Mouse (Mus musculus) forebrain, embryonic 12.5 days (tissue): ENCODE measurements around the gene Soga1. TPM values are rescaled to one million over a fixed set of nuclear protein-coding genes. Genes with fewer than 3 reads are reported as not detected.

Experiments
- ATAC-seq: fragments of 200-750 bp; cut with Nextera tagmentation; 2 replicates; pipeline ENCODE4 v1.8.0; 2017; ENCODE audit warnings: moderate TSS enrichment; ENCODE audit not compliant: low FRiP score
- H3K27ac ChIP-seq: fragments of 300-500 bp; sonication (generic); 2 replicates; pipeline ENCODE4 v1.5.1; 2016; ENCODE audit warnings: mild to moderate bottlenecking
- H3K27me3 ChIP-seq: fragments of 300-500 bp; sonication (generic); 2 replicates; pipeline ENCODE4 v1.6.1; 2016; ENCODE audit warnings: mild to moderate bottlenecking
- H3K36me3 ChIP-seq: fragments of 300-500 bp; sonication (generic); replicated peaks from 2 replicates; pipeline ENCODE4 v1.6.1; 2016; ENCODE audit warnings: mild to moderate bottlenecking
- H3K4me1 ChIP-seq: fragments of 300-500 bp; sonication (generic); 2 replicates; pipeline ENCODE4 v1.6.1; 2016
- H3K4me2 ChIP-seq: fragments of 300-500 bp; sonication (generic); 2 replicates; pipeline ENCODE4 v1.6.1; 2016; ENCODE audit warnings: mild to moderate bottlenecking, moderate library complexity
- H3K4me3 ChIP-seq: fragments of 300-500 bp; sonication (generic); replicated peaks from 2 replicates; pipeline ENCODE4 v1.5.1; 2016; ENCODE audit warnings: mild to moderate bottlenecking
- H3K9ac ChIP-seq: fragments of 300-500 bp; sonication (generic); 2 replicates; pipeline ENCODE4 v1.6.1; 2016; ENCODE audit warnings: mild to moderate bottlenecking
- H3K9me3 ChIP-seq: fragments of 300-500 bp; sonication (generic); 2 replicates; pipeline ENCODE4 v1.6.1; 2016
- WGBS: fragments of 180-500 bp; shearing (Covaris S2); methylation state at CpG from one replicate; pipeline ENCODE4 v1.1.7; 2016; 5-methylcytosine and 5-hydroxymethylcytosine counted together
- polyA plus RNA-seq: library from polyadenylated mRNA; unstranded; fragments of >200 nt; fragmentation: Nextera tagmentation; extraction: Ambion mirVana; gene quantifications from 2 replicates; pipeline ENCODE4 v1.2.1, GENCODE M21; 2016

Soga1 gene
- polyA plus RNA-seq, 1 experiment from 2014 or later = 7.4 TPM

DNA sequence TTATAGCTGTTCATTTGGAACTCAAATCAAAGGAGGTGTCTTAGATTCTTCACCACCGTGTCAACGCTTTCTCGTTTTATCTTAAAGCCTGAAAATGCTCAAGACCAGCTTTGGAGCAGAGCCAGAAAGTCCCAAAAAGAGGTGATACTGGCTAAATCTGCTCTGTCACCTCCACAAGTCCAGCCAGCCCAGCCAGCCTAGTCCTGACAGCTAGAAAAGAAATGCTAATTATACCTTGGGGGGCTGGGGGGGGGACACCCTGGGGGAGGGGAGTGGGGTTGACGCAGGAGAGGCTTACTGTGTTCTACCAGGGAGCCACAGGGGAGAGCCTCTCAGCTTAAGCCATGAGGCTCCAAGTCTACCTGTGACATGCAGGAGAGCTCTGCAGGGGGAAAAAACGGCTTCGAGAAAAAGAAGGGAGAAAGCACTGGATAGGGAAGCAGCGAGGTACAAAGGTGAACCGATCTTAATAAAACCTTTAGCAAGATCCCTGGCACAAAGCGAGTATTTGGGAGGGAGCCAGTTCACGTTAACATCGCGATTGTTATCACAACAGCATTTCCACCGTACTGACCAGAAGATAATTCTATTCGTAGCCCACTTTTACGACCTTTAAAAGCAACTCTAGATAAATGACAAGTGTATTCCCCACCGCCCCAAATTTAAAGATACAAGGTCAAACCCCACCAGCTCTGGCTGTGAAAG lies 88.2 kb downstream of the Soga1 start:
- H3K4me1 ChIP-seq = peaks cover 17% of the 10 kb centered on the region
- WGBS = 3% methylated on average over 16 of the region's 16 CpGs
- H3K27me3 ChIP-seq = no peaks in the 10 kb centered on the region

DNA sequence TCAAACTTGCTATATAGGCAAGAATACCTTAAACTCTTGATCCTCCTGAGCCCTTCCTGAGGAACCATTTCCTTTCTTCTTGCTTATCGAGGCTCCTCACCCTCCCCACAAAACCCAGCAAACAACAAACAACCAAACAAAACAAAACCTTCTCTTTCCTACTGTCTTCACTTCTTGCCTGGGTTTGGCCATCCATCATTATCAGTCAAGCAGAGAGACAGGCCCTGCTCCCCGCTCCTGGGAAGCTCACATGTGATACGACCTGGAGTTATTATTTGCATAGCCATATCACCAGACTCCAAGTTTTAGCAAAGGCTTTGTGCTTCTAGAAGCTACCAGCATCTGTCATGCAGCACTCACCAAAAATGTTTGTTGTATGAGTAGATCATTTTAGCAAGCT lies 91.7 kb downstream of the Soga1 start:
- Histone ChIP-seq H3K9ac (no peak overlapping the region), H3K36me3 (no peaks in the 10 kb centered on the region), H3K9me3 (no peaks in the 10 kb centered on the region), H3K27me3 (no peaks in the 10 kb centered on the region), H3K4me2 (no peak overlapping the region), H3K4me1 (peaks cover 17% of the 10 kb centered on the region), H3K4me3 (no peak overlapping the region), H3K27ac (no peak overlapping the region)
- 91% methylated on average over 3 of the region's 3 CpGs for WGBS
- ATAC-seq = no peak

More for the DNA sequence above, 88.2 kb downstream of the Soga1 start:
- H3K9me3 ChIP-seq = no peaks in the 10 kb centered on the region
- no peak overlapping the region for H3K27ac ChIP-seq
- H3K4me2 ChIP-seq = peak overlapping the region; percentile 96
- no peak for ATAC-seq
- peak overlapping the region; percentile 81 for H3K9ac ChIP-seq
- peaks cover 20% of the 10 kb centered on the region for H3K36me3 ChIP-seq
- H3K4me3 ChIP-seq = peak overlapping the region; percentile 92

DNA sequence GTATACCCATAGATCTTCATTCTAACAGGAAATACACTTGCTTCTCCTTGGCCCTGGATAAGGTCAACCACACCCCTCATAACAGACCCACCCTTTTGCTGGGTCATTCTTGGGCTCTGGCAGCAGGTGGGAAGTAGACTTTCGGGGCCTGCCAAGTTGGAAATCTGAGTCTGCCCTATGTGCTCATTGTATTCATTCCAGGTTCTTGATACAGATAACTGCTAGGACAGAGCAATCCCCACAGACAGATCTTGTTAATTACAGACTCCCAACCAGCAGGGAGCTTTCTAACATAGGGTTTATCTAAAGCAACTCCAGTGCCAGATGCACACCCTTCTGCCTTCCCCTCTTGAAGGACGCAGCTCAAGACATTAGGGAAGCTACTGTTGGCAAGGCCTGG lies 96.2 kb downstream of the Soga1 start:
- WGBS = 80% methylated on average over 2 of the region's 2 CpGs

DNA sequence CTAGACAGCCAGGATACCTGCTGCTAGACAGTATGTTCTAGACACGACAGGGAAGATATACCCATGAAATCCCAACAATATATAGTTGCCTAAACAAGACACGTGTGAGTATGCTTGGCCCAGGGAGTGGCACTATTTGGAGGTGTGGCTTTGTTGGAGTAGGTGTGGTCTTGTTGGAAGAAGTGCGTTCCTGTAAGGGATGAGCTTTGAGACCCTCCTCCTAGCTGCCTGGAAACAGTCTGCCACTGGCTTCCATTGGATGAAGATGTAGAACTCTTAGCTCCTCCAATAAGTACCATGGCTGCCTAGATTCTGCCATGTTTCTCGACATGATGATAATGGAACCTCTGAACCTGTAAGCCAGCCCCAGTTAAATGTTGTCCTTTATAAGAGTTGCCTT lies 97.8 kb downstream of the Soga1 start:
- Histone ChIP-seq H3K4me1 (peaks cover 4% of the 10 kb centered on the region; the same call in 1 of the 2 replicates), H3K9me3 (no peaks in the 10 kb centered on the region), H3K9ac (no peak overlapping the region), H3K36me3 (no peaks in the 10 kb centered on the region), H3K4me3 (no peak overlapping the region), H3K27ac (no peak overlapping the region), H3K27me3 (no peaks in the 10 kb centered on the region), H3K4me2 (no peak overlapping the region)
- no peak for ATAC-seq
- 86% methylated on average over 4 of the region's 4 CpGs for WGBS

More for the DNA sequence above, 96.2 kb downstream of the Soga1 start:
- H3K27me3 ChIP-seq = no peaks in the 10 kb centered on the region
- no peaks in the 10 kb centered on the region for H3K36me3 ChIP-seq
- no peak overlapping the region for H3K9ac ChIP-seq
- no peaks in the 10 kb centered on the region for H3K9me3 ChIP-seq
- H3K27ac ChIP-seq = no peak overlapping the region
- H3K4me1 ChIP-seq = peaks cover 3% of the 10 kb centered on the region; the same call in 1 of the 2 replicates
- no peak overlapping the region for H3K4me3 ChIP-seq
- no peak overlapping the region for H3K4me2 ChIP-seq
- no peak for ATAC-seq

DNA sequence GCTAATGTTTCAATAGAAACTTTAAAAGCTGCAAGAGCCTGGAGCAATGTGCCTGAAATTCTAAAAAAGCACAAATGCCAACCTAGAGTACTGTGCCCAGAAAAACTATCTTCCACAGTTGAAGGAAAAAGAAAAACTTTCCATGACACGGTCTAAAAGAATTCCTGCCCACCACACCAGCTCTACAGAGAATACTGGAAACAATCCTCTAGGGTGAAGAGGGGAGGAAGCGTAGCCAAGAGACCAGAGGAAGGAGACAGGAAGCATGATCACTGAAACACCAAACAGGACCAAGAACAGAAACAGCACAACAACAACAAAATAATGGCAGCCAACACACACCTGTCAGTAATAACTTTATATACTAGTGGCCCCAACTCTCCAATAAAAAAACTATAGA lies 99.0 kb downstream of the Soga1 start:
- Histone ChIP-seq H3K4me3 (no peak overlapping the region), H3K9ac (no peak overlapping the region), H3K27ac (no peak overlapping the region), H3K4me1 (peaks cover 4% of the 10 kb centered on the region; the same call in 1 of the 2 replicates), H3K4me2 (no peak overlapping the region), H3K36me3 (no peaks in the 10 kb centered on the region), H3K9me3 (no peaks in the 10 kb centered on the region), H3K27me3 (no peaks in the 10 kb centered on the region)
- ATAC-seq = no peak
- 96% methylated on average over 2 of the region's 2 CpGs for WGBS

DNA sequence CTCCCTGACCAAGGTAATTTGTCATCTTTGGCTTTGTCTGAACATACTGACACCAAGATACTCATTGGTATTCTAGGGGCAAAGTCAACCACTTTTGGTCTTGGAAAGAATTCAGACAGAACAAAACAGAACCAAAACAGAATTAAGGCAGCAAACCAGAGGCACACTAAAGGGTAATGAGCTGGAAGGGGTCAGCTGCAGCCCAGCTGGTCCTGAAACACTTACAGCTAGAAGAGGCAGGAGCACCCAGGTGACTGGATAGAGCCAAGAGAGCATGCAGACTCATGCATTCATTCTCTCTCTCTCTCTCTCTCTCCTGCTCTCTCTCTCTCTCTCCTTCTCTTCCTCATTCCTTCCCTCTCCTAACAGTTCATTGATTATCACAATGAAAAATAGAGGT lies 102.3 kb downstream of the Soga1 start:
- H3K27me3 ChIP-seq = no peaks in the 10 kb centered on the region
- no peak for ATAC-seq
- H3K27ac ChIP-seq = no peak overlapping the region
- H3K4me1 ChIP-seq = peaks cover 4% of the 10 kb centered on the region; the same call in 1 of the 2 replicates
- no peaks in the 10 kb centered on the region for H3K36me3 ChIP-seq
- no peak overlapping the region for H3K9ac ChIP-seq
- no peak overlapping the region for H3K4me2 ChIP-seq
- no peak overlapping the region for H3K4me3 ChIP-seq
- H3K9me3 ChIP-seq = no peaks in the 10 kb centered on the region

DNA sequence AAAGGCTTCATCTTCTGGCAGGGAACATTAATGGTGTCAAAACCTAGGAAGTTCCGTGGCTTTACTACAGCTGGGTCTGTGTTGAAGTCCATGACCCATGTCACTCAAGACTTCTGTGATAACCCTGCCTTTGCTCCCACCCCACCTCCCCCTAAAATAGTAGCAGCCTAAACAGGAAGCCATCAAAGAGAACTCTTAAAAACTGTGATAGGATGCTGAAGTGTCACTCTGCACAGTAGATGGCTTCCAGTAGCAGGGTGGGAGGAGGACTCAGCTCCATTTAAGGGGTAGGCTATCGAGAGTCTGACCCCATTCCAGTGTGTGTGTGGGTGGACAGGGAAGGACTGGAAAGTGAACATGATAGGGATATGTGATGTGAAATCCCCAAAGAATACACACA lies 104.1 kb downstream of the Soga1 start:
- H3K4me1 ChIP-seq = peaks cover 4% of the 10 kb centered on the region; the same call in 1 of the 2 replicates
- no peak overlapping the region for H3K4me2 ChIP-seq
- no peaks in the 10 kb centered on the region for H3K27me3 ChIP-seq
- ATAC-seq = no peak
- no peaks in the 10 kb centered on the region for H3K36me3 ChIP-seq
- no peak overlapping the region for H3K9ac ChIP-seq
- H3K4me3 ChIP-seq = no peak overlapping the region
- 81% methylated on average over 2 of the region's 2 CpGs for WGBS
- H3K9me3 ChIP-seq = no peaks in the 10 kb centered on the region
- no peak overlapping the region for H3K27ac ChIP-seq

DNA sequence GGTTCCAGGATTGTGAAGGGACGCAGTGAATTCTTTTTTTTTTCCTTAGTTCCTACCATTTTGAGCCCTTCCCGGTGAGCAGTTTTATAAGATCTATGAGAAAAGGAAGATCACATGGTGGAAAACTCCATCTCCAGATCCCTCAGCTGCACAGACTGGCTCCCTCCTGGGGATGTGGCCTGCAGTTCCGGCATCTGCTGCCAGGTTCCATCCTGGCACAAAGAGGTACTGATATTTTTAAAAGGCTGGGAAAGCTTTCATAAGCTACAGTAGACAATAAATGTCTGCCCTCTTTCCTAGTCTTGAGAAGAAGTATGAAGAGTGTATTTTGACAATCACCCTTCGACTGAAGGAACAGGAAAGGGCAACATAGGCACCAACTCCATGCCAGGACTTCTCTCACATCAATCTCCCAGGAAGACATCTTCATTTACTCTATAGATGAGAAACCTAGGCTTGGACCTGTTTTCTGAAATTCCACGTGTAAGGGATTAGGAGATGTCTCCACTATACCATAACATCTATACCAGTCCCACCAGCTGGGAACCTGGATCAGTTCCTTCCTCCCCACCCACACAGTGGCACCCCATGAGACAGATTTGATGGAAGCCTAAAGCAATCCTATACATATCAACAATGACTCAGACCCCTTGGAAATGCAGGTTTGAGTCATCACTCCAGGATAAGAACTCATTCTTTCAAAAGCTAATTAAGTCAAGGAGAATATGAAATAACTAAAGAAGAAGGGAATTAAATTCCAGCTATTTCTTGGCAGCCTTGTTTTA lies 105.5 kb downstream of the Soga1 start:
- no peak overlapping the region for H3K27ac ChIP-seq
- WGBS = 84% methylated on average over 5 of the region's 5 CpGs
- peaks cover 4% of the 10 kb centered on the region; the same call in 1 of the 2 replicates for H3K4me1 ChIP-seq
- ATAC-seq = no peak
- H3K4me3 ChIP-seq = no peak overlapping the region
- H3K36me3 ChIP-seq = no peaks in the 10 kb centered on the region
- H3K27me3 ChIP-seq = no peaks in the 10 kb centered on the region
- H3K4me2 ChIP-seq = no peak overlapping the region
- H3K9ac ChIP-seq = no peak overlapping the region
- no peaks in the 10 kb centered on the region for H3K9me3 ChIP-seq

DNA sequence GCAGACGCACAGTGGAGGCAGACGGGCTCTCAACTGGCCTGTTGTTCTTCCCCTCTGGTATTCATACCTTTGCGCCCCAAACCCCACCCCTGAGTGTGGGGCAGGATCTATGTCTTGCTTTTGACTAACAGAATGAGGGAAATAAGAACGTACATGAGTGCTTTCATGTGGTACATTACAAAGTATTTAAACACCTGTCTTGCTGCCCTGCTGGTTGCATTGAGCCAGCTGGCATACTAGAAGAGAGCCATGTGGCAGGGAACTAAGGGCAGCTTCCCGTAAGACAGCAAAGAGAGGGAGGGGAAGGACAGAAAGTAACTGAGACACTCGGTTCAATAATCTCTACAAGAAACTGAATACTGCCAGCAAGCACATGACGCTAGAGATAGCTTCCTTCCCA lies 108.8 kb downstream of the Soga1 start:
- Histone ChIP-seq H3K27ac (no peak overlapping the region), H3K4me2 (no peak overlapping the region), H3K36me3 (no peaks in the 10 kb centered on the region), H3K9me3 (no peaks in the 10 kb centered on the region), H3K4me3 (no peak overlapping the region), H3K9ac (no peak overlapping the region), H3K4me1 (no peaks in the 10 kb centered on the region), H3K27me3 (no peaks in the 10 kb centered on the region)
- no peak for ATAC-seq
- 85% methylated on average over 7 of the region's 7 CpGs for WGBS

DNA sequence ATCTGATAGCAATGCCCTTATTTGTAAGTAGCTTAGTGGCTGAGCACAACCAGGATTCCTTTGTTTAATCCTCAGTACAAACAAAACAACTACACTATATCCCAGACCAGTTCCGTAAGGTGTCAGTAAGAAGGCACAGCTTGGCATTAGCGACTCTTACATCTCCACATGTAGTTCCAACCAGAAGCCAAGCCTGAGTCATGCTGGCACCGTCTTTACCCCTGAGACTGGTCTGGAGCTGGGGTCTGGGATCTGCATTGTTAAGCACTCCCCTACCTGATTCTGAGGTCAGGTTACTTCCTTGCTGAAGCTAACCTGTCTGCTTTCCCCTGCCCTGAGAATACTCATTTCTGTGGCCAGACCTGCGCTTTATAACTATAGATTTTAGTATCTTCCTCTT lies 110.6 kb downstream of the Soga1 start:
- Histone ChIP-seq H3K9me3 (no peaks in the 10 kb centered on the region), H3K4me2 (no peak overlapping the region), H3K4me1 (no peaks in the 10 kb centered on the region), H3K36me3 (no peaks in the 10 kb centered on the region), H3K9ac (no peak overlapping the region), H3K27ac (no peak overlapping the region), H3K4me3 (no peak overlapping the region), H3K27me3 (no peaks in the 10 kb centered on the region)
- WGBS = 81% methylated on average over 4 of the region's 4 CpGs
- no peak for ATAC-seq

DNA sequence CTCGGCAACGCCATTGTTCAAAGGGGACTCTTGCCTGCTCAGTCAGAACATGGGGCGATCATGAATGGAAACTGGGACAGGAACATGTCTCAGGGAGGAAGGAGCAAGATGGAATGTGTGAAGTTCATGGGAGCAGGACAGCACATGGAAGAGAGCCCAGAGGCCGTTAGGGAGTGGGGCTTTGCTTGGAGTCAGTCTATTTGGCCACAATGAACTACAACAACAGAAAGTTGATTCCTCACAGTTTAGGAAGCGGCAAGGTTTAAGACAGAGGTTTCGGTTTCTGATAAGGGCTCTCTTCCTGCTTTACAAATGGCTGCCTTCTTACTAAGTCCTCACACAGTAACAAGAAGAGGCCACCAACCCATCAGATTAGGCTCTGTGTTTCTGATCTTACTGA lies 111.7 kb downstream of the Soga1 start:
- no peak for ATAC-seq
- no peak overlapping the region for H3K4me2 ChIP-seq
- WGBS = 87% methylated on average over 6 of the region's 6 CpGs

More for the DNA sequence above, 111.7 kb downstream of the Soga1 start:
- Histone ChIP-seq H3K36me3 (no peaks in the 10 kb centered on the region), H3K9me3 (no peaks in the 10 kb centered on the region), H3K4me1 (no peaks in the 10 kb centered on the region), H3K27me3 (no peaks in the 10 kb centered on the region), H3K9ac (no peak overlapping the region), H3K4me3 (no peak overlapping the region), H3K27ac (no peak overlapping the region)
